Comparison of ENCODE assay signal across 17 mouse cellular contexts in genomic region chr6:137857198-137858194, GRCm38 (mm10).
"Had no signal": no experiment of that assay in that cellular context is flagged by ENCODE, and none has a peak within 500 bp of the region (broad histone marks: within the 10 kb centered on the region; RNA-seq: fewer than 3 reads in every experiment).

No protein-coding gene starts in this region.

- H3K27ac ChIP-seq: lung, embryonic 15.5 days; macrophage; midbrain, embryonic 13.5 days; midbrain, embryonic 15.5 days; neural tube, embryonic 12.5 days had no signal

- H3K36me3 ChIP-seq: lung, embryonic 15.5 days; midbrain, embryonic 13.5 days; midbrain, embryonic 15.5 days; neural tube, embryonic 12.5 days had no signal

- H3K27me3 ChIP-seq: lung, embryonic 15.5 days; megakaryocyte, embryonic 14.5 days; midbrain, embryonic 13.5 days; midbrain, embryonic 15.5 days; neural tube, embryonic 12.5 days had no signal

- H3K4me2 ChIP-seq: lung, embryonic 15.5 days; midbrain, embryonic 11.5 days; midbrain, embryonic 13.5 days; midbrain, embryonic 15.5 days; neural tube, embryonic 12.5 days had no signal

- H3K4me3 ChIP-seq: lung, embryonic 15.5 days; megakaryocyte, embryonic 14.5 days; midbrain, embryonic 13.5 days; midbrain, embryonic 15.5 days; neural tube, embryonic 12.5 days had no signal

- DNase-seq: liver, postnatal 0 days; lung, adult 2 months; lung, postnatal 14 days; lung, postnatal 36 days; right cerebral cortex, postnatal 14 days; spleen, adult 18-20 months; thymus, adult 18-20 months; thymus, postnatal 14 days; thymus, postnatal 36 days had no signal

- H3K9ac ChIP-seq: liver, postnatal 0 days; lung, embryonic 15.5 days; midbrain, embryonic 13.5 days; midbrain, embryonic 15.5 days; neural tube, embryonic 12.5 days had no signal

- ATAC-seq: liver, postnatal 0 days; lung, postnatal 0 days; midbrain, embryonic 13.5 days; midbrain, embryonic 15.5 days had no signal

- H3K9me3 ChIP-seq: lung, embryonic 15.5 days; midbrain, embryonic 15.5 days had no signal

- H3K4me1 ChIP-seq: lung, embryonic 15.5 days; megakaryocyte, embryonic 14.5 days; midbrain, embryonic 13.5 days; midbrain, embryonic 15.5 days; neural tube, embryonic 12.5 days had no signal
